Mouse (Mus musculus) hindbrain, postnatal 0 days (tissue): Measurements from ENCODE around the gene Emc10. TPM values are rescaled to one million over a fixed set of nuclear protein-coding genes. Genes with fewer than 3 reads are reported as not detected.

Experiments used
- ATAC-seq: fragments of 200-750 bp; cut with Nextera tagmentation; 2 replicates; pipeline ENCODE4 v1.8.0; 2017; ENCODE audit warnings: mild to moderate bottlenecking, moderate TSS enrichment, moderate library complexity
- DNase-seq: peaks from one replicate; pipeline ENCODE4 v3.0.0-alpha.2; 2015; ENCODE audit warnings: low spot score
- H3K27ac ChIP-seq: fragments of 300-500 bp; sonication (generic); 2 replicates; pipeline ENCODE4 v1.5.1; 2014; ENCODE audit warnings: mild to moderate bottlenecking
- H3K27me3 ChIP-seq: fragments of 300-500 bp; sonication (generic); 2 replicates; pipeline ENCODE4 v1.6.1; 2014; ENCODE audit warnings: low read length, mixed read lengths; ENCODE audit not compliant: insufficient read depth
- H3K36me3 ChIP-seq: fragments of 300-500 bp; sonication (generic); 2 replicates; pipeline ENCODE4 v1.6.1; 2014; ENCODE audit warnings: low read length, mixed read lengths; ENCODE audit not compliant: insufficient read depth
- H3K4me1 ChIP-seq: fragments of 300-500 bp; sonication (generic); 2 replicates; pipeline ENCODE4 v1.6.1; 2014; ENCODE audit warnings: antibody characterized with exemption, low read length, mixed read lengths; ENCODE audit not compliant: insufficient read depth
- H3K4me2 ChIP-seq: fragments of 300-500 bp; sonication (generic); 2 replicates; pipeline ENCODE4 v1.6.1; 2014; ENCODE audit warnings: low read depth, mild to moderate bottlenecking, low read length, moderate library complexity, mixed read lengths
- H3K4me3 ChIP-seq: fragments of 300-500 bp; sonication (generic); 2 replicates; pipeline ENCODE4 v1.5.1; 2014; ENCODE audit warnings: low read length
- H3K9ac ChIP-seq: fragments of 300-500 bp; sonication (generic); replicated peaks from 2 replicates; pipeline ENCODE4 v1.6.1; 2014; ENCODE audit warnings: mild to moderate bottlenecking, low read length, moderate library complexity, mixed read lengths
- H3K9me3 ChIP-seq: fragments of 300-500 bp; sonication (generic); 2 replicates; pipeline ENCODE4 v1.6.1; 2016; ENCODE audit warnings: low read length, mixed read lengths
- CTCF ChIP-seq: IDR thresholded peaks from 2 replicates; pipeline ENCODE4 v1.5.1; 2016; ENCODE audit warnings: antibody characterized with exemption, control low read depth, low read depth
- WGBS: fragments of 180-500 bp; shearing (Covaris S2); extraction: QIAGEN DNeasy Blood & Tissue Kit; methylation state at CpG from one replicate; pipeline ENCODE4 v1.1.7; 2014; 5-methylcytosine and 5-hydroxymethylcytosine counted together
- polyA plus RNA-seq: library from polyadenylated mRNA; unstranded; fragments of >200 nt; fragmentation: Nextera tagmentation; extraction: Ambion mirVana; gene quantifications from 2 replicates; pipeline ENCODE4 v1.2.1, GENCODE M21; 2015
- total RNA-seq: library from RNA; depleted of rRNA; stranded (reverse); fragments of >200 nt; gene quantifications from 2 replicates; pipeline ENCODE4 v1.2.3, GENCODE M21; 2014

The Emc10 gene
- total and polyA plus RNA-seq, 2 experiments from 2014 or later: 152 to 311 TPM

DNA sequence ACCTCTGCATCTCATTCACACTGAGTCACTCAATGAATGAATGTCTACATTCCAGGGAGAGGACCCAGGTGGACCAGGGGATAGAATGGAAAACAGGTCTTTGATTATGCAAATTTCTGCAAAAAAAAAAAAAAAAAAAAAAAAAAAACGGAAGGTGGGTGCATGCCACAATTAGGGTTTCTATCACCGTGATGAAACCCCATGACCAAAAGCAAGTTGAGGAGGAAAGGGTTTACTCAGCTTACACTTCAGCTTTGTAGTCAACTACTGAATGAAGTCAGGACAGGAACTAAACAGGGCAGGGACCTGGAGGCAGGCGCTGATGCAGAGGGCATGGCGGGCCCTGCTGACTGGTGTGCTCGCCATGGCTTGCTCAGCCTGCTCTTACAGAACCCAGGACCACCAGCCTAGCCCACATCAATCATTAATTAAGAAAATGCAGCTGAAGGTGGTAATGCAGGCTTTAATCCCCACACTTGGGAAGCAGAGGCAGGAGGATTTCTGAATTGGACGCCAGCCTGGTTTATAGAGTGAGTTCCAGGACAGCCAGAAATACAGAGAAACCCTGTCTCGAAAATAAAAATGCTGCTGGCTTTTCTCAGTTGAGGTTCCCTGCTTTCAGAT is 10.6 kb downstream of the Emc10 start:
- no peak for ATAC-seq
- WGBS: 73% methylated on average over 7 of the region's 7 CpGs

DNA sequence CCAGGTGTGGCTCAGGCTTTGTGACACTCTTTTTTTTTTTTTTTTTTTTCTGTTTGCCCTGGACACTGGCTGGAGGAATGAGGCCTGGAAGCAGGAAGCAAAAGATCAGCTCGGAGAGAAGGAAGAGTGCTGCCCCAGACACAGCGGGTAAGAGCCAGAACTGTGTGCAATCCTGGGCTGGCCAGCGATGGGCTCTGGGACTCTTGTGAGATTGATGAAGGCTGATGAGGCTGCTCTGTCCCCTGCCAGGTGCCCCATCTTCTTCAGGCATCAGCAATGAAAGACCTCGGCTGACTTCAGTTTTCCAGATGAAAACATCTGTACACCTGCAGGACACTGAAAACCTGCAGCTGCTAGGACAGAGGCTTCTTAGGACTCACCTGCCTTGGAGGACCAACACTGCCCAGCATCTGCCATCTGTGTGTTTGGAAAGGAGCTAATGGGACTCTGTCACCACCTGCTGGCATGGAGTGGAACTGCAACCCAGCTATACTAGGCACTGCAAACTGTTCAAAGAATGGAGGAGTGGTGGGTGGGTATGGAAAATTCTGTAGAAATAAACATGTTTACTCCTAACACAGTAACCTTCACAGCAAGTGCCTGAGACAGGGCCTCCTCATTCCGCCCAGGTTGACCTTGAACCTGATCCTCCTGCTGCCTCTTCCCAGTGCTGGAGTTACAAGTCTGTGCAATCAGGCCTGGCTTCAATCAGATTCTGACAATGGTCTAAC is 11.3 kb downstream of the Emc10 start:
- H3K9ac ChIP-seq: no peak overlapping the region
- DNase-seq (peak; percentile 91), ATAC-seq (peak; percentile 86)
- no peak overlapping the region for H3K4me2 ChIP-seq
- H3K4me3 ChIP-seq: no peak overlapping the region
- H3K36me3 ChIP-seq: peaks cover 13% of the 10 kb centered on the region; the same call in 1 of the 2 replicates
- H3K27ac ChIP-seq: no peak overlapping the region
- no peaks in the 10 kb centered on the region for H3K9me3 ChIP-seq
- H3K27me3 ChIP-seq: no peaks in the 10 kb centered on the region
- TF ChIP-seq CTCF: peak; percentile 100
- WGBS: 43% methylated on average over 5 of the region's 5 CpGs
- H3K4me1 ChIP-seq: no peaks in the 10 kb centered on the region

More for the DNA sequence above, 10.6 kb downstream of the Emc10 start:
- Histone ChIP-seq H3K4me1 (no peaks in the 10 kb centered on the region), H3K36me3 (peaks cover 20% of the 10 kb centered on the region; the same call in 1 of the 2 replicates), H3K9ac (no peak overlapping the region), H3K27me3 (no peaks in the 10 kb centered on the region), H3K4me3 (no peak overlapping the region), H3K9me3 (no peaks in the 10 kb centered on the region), H3K27ac (no peak overlapping the region), H3K4me2 (no peak overlapping the region)
- DNase-seq: no peak
- no peak for TF ChIP-seq CTCF

DNA sequence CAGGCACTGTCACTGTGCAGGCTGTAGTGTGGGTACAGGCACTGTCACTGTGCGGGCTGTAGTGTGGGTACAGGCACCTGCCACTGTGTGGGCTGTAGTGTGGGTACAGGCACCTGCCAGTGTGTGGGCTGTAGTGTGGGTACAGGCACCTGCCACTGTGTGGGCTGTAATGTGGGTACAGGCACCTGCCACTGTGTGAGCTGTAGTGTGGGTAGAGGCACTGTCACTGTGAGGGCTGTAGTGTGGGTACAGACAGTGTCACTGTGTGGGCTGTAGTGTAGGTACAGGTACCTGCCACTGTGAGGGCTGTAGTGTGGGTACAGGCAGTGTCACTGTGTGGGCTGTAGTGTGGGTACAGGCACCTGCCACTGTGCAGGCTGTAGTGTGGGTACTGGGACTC is 12.2 kb downstream of the Emc10 start:
- TF ChIP-seq CTCF: no peak
- Histone ChIP-seq H3K36me3 (0 out of 2 replicates have a peak, but pooled peaks cover 7% of the 10 kb centered on the region), H3K27ac (no peak overlapping the region), H3K9ac (no peak overlapping the region), H3K4me1 (no peaks in the 10 kb centered on the region), H3K4me2 (no peak overlapping the region), H3K4me3 (no peak overlapping the region), H3K9me3 (no peaks in the 10 kb centered on the region), H3K27me3 (0 out of 2 replicates have a peak, but pooled peaks cover 4% of the 10 kb centered on the region)
- ATAC-seq (no peak), DNase-seq (no peak)
- 100% methylated on average over 1 of the region's 1 CpGs for WGBS

DNA sequence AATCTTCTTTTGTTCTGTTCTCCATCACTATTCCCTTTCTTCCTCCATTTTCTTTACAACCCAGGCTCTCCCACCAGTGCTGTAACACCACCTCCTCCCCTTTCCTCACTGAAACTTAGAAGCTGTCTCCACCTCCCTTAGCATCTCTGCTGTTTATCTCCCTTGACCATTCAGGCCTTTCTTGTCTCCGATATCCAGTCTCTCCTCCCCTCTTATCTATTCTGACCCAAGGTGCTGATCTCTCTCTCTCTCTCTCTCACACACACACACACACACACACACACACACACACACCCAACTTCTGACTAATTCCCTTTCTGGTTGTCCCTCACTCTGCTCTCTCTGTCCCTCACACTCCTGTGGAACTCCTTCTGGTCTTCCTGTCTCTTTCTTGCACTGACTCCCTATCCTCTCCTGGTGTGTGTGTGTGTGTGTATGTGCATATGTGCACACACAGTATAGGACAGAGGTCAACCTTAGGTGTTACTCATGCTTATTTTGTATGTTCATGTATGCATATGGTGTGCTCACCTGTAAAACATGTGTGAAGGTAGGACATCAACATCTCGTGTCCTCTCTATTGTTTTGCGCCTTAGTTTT is 13.4 kb downstream of the Emc10 start:
- Histone ChIP-seq H3K36me3 (no peaks in the 10 kb centered on the region), H3K27ac (no peak overlapping the region), H3K9ac (no peak overlapping the region), H3K4me3 (no peak overlapping the region), H3K4me1 (no peaks in the 10 kb centered on the region), H3K4me2 (no peak overlapping the region), H3K9me3 (no peaks in the 10 kb centered on the region), H3K27me3 (0 out of 2 replicates have a peak, but pooled peaks cover 4% of the 10 kb centered on the region)
- DNase-seq (no peak), ATAC-seq (no peak)
- 78% methylated on average over 3 of the region's 3 CpGs for WGBS
- TF ChIP-seq CTCF: no peak

DNA sequence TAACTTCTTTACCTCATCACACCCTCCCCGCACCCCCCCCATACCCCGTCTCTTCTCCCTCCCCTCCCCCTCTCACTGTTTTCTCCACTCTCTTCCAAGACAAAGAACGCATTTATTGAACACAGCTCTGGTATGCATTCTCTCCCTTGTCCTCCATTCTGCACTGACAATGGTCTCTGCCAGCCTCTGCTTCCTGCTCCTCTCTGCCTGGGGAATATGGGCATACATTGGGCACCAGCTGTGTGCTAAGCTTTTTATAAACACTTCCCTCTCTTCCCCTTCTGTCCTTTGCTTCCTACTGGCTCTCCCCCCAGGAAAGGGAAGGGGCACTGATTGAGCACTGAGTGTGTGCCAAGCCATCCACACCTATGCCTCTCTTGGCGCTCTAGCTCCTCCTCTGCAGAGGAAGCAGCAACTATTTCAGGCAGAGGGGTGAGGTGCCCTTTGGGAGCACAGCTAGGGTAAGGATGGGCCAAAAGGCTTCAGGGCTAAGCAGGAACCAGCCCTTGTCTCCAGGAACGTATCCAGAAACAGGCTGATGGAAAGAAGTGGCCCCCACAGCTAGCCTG is 21.2 kb downstream of the Emc10 start:
- peak; percentile 1 for DNase-seq

GRCm38 (mm10) chr7:44474419-44474818 is 21.9 kb downstream of the Emc10 start:
- no peak for TF ChIP-seq CTCF
- Histone ChIP-seq H3K4me1 (peaks cover 3% of the 10 kb centered on the region; the same call in 1 of the 2 replicates), H3K4me3 (no peak overlapping the region), H3K36me3 (no peaks in the 10 kb centered on the region), H3K27ac (peak overlapping the region; percentile 71), H3K9me3 (no peaks in the 10 kb centered on the region), H3K4me2 (no peak overlapping the region), H3K27me3 (0 out of 2 replicates have a peak, but pooled peaks cover 10% of the 10 kb centered on the region), H3K9ac (no peak overlapping the region)
- WGBS: 21% methylated on average over 2 of the region's 4 CpGs
- peak; percentile 87 for ATAC-seq
- DNase-seq: peak; percentile 60

More for the DNA sequence above, 21.2 kb downstream of the Emc10 start:
- H3K9ac ChIP-seq: no peak overlapping the region
- 0 out of 2 replicates have a peak, but pooled peaks have one; percentile 1 for ATAC-seq
- no peak overlapping the region for H3K4me2 ChIP-seq
- 23% methylated on average over 5 of the region's 5 CpGs for WGBS
- no peaks in the 10 kb centered on the region for H3K4me1 ChIP-seq
- no peaks in the 10 kb centered on the region for H3K36me3 ChIP-seq
- TF ChIP-seq CTCF: no peak
- H3K27ac ChIP-seq: peak overlapping the region; percentile 71
- H3K27me3 ChIP-seq: 0 out of 2 replicates have a peak, but pooled peaks cover 12% of the 10 kb centered on the region
- H3K4me3 ChIP-seq: no peak overlapping the region
- no peaks in the 10 kb centered on the region for H3K9me3 ChIP-seq
